Mouse (Mus musculus): ENCODE results near the gene Kcnip1.

GRCm38 (mm10) chr11:33998244-33998643, 5.3 kb upstream of the Kcnip1 start:
- no peak for TF ChIP-seq CTCF (IDR thresholded peaks at IDR 0.05)
- no peak for TF ChIP-seq EP300 (IDR thresholded peaks at IDR 0.05)

All from lung, postnatal 0 days (tissue).